Mouse (Mus musculus) adrenal gland, adult 8-10 months (tissue): ENCODE measurements around the gene Lmtk2. TPM values are rescaled to one million over a fixed set of nuclear protein-coding genes. Genes with fewer than 3 reads are reported as not detected.

Experiments
- DNase-seq: peaks from one replicate; pipeline ENCODE4 v3.0.0; 2022
- total RNA-seq, 4 experiments: library from RNA; stranded (reverse); gene quantifications; 2 replicates each; pipeline ENCODE4 v1.2.4; 2022

The Lmtk2 gene
- total RNA-seq, 4 experiments from 2014 or later, result 31.2 to 45.6 (median 38.8) TPM

DNA sequence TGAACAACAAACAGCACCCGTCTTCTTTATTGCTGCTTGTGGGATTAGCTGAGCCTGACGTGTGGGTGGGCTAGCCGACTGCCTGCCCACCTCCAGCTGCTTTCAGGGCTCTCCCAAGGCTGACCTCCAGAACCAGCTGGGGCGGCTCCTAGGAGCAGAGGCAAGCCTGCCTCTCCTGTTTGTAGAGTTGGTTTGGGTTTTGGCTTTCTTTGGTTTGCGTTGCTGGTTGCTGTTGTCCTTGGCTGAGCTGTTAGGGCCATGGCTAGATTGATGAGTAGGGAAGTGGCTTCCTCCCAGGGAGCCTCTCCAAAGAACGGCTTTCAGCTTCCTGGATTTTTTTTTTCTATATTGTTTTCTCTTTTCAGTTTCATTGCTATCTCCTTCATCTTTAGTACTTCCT is 78.0 kb downstream of the Lmtk2 start:
- no peak for DNase-seq

DNA sequence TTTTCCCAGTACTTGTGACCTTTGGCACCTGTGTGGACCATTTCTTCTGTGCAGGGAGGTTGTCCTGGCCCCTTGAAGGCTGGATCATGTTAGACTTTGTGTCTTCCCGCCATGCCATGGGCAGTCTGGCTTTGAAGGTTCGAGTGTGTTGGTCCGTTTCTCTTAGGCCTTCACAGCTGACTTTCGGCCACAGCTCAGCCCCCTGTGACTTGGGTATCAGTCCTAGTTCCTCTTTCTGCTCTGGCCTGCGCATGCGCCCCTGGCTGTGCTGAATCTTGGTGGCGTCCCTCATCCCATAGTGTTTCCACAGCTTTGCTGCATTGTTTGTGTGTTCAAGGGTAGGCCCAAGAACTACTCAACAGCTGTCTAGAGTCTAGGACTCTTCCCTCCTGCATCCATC is 81.0 kb downstream of the Lmtk2 start:
- DNase-seq, result no peak

DNA sequence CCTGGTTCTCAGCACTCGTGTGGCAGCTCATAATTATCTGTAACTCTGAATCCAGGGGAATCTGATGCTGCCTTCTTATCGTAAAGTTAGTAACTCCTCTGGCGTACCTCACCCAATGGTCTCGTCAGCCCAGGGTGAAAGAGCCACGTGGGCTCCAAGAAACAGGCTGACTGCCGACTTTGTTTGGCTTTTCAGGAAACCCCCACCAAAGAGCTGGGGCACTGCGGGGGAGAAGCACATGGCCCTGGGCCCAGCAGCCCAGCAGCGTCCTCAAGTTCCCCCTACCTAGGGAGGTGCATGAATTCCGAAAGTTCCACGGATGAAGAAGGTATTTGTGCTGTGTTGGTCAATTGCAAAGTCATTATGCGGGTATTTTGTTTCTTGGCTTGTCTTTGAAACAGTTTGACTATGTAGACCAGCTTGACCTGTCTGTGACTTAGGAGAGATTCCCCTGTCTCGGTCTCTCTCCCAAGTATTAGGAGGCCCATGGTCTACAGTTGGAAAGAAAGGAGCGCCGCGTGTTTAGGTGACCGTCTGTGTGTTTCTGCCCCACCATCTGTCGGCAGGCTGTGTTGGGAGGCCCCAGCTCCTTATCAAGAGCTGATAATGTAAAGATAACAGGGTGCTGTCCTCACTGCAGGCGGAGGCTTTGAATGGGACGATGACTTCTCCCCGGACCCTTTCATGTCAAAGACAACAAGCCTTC is 82.5 kb downstream of the Lmtk2 start:
- no peak for DNase-seq

DNA sequence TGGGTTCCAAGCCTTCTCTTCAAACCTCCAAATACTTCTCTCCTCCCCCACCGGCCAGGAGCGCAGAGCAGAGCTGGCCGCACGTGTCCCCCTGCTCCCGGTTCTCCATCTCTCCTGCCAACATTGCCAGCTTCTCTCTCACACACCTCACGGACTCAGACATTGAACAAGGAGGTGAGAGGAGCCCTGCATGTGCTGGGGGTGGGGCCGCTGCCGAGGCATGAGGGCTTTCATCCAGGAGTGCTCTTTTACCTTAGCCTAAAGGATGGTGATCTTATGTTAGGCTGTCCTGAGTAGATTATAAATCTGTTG is 83.0 kb downstream of the Lmtk2 start:
- no peak for DNase-seq

DNA sequence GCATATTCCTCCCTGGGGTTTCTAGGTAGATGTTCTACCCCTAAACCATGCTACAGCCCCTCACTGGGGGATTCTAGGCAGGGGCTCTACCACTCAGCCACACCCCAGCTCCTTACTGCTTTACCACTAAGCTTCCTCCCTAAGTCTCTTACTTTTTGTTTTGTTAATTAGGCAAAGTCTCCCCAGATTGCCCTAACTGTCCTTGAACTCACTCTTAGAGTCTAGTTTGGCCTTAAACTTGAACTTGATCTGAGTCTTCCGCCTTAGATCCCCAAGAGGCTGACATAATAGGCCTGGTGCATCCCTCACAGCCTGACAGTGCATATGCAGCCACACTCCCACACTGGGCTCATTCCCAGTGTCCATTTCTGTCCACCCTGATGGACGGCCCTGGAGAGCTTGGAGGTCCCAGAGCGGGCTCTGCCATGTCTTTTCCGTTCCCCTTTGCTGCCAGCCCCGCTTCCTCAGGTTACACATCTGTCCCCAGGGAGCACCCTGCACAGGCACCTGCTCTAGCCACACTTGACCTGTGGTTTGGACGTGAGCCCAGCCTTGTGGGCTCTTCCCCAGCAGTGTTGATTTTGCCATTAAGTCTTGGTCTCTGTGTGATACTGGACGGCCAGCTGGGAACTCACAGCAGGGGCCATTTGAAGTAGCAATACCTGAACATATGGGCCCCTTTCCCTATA is 83.6 kb downstream of the Lmtk2 start:
- no peak for DNase-seq

DNA sequence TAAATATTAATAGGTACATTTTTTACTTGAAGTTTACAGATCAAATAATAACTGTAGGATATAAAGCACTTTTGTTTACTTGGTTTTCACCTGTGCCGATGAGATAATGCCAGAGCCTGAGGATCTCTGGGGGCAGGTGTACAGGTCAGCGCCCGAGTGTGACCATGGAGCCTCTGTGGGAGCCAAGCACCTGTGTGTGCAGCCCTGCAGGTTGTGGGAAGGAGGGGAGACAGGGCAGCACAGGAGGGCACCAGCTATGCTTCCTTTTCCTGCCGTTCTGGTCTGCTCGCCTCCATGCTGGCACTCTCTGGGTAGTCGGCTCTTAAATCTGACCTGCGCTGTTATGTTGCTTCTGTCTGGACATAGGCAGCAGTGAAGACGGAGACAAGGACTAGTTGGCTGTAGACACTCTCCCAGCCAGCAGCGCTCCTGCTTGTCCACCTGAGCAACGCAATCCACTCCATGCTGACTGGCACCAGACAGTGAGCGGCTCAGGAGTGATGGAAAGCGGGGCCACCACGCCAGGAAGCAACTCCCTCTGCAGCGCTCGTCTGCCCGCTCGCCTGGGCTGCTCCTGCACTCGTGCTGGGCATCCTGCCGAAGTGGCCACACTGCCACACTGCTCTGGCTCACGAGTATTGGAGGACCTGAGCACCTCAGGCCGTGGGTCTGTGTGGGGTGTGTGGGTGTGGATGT is 84.3 kb downstream of the Lmtk2 start:
- DNase-seq, result no peak

DNA sequence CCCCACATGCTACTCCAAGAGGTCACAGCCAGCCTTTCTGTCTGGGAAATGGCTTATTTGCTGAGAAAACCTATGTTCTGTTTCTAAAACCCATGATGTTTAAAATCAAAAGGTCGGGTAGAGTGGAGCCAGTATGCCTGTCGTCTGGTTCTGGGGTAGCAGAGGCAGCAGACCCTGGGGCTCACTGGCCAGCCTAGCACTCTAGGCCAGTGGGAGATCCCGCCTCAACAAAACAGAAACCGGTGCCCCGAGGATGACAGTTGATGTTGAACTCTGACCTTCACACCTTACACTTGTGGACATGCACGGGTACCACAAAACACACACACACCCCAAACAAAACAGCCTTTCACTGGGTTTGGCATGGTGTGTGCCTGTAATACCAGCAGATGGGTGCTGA is 88.2 kb downstream of the Lmtk2 start:
- no peak for DNase-seq

DNA sequence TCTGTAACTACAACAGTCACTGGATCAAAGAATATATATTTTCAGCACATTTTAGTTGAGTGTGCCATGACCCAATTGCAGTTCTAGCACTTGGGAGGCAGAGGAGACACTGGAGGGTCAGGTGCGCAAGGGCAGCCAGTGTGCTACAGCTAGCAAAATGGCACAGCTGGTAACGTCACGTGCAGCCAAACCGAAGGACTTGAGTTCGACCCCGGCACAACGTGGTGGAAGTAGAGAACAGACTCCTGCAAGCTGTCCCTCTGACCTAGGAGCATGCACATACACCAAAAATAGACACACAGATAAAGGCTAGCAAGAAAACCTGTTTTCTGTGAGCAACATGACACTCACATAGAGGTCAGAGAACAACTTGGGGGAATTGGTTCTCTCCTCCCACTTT is 89.1 kb downstream of the Lmtk2 start:
- no peak for DNase-seq

DNA sequence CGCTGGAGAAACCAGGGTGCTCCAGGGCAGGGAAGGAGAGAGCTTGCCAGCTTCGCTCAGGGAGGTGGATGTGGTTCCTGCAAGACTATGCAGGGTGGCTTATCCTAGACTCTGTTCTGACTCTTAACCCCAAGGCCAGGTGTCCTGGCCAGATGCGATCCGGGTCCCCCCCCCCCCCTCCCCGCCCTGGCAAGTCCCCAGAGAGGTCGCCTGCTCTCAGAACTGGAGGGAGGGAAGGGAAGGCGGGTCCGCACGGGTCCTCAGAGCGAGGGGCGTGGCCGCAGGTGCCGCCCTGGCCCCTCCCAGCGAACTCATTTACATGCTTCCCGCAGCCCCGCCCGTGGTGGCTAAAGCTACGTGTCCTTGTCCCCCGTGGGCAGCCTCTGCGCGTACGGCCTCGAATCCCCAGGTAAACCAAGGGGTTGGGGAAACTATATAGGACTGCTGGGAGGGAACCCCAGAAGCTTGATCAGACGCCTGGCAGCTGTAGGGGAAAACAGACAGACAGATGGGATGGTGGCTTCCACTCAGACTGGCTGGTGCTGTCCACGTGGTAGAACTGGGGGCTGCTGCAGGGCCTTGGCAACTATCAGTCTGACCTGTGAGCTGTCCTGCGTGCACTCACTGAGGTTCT is 89.8 kb downstream of the Lmtk2 start, which contains the start of gene Bhlha15:
Gene Bhlha15, plus strand, starts transcription at position 337 of the 634 bp plus-strand sequence.
- DNase-seq, result peak; percentile 61

DNA sequence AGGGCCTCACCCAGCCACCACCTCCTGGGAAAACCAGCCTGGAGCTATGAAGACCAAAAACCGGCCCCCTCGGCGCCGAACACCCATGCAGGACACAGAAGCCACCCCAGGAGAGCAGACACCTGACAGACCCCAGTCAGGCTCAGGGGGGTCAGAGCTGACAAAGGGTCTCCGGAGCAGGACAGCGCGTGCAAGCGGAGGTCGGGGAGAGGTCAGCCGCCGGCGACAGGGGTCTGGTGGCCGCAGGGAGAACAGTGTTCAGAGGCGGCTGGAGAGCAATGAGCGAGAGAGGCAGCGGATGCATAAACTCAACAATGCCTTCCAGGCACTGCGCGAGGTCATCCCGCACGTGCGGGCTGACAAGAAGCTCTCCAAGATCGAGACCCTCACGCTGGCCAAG is 90.8 kb downstream of the Lmtk2 start:
- DNase-seq, result no peak

DNA sequence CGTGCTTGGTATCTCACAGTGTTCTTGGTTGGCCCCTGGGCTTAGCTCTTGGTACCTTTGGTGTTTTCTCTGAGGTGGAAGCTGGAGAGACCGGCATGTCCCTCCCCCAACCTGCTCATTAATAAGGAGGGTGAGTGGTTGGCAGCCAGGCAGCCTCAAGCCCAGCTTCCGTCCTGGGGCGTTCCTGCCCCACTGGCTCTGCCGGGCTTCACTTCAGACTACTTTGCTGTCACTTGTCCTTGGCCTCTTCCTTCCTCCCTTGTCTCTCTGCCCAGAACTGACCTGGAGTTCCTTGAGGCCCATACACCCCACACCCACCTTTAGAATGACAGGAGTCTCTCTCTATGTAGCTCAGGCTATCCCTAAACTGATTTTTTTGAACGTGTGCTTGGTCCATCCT is 92.4 kb downstream of the Lmtk2 start:
- DNase-seq, result no peak

DNA sequence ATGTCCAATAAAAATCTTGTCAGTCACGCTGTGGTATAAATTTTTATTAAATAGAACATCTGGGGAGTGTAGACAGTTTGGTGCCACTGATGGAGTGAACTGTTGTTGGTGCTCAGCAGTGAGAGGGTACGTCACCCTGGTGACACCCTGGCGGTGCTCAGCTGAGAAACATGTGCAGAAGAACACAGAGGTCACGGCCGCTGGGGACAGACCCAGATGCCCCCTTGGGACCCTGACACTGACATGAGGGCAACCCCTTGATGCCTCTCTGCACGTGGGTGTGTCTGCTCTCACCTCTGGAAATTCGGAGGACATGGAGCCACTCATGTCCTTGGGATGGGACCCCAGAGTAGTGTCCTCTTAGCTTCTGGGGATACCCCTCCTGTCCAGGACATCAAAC is 94.2 kb downstream of the Lmtk2 start:
- DNase-seq, result no peak

DNA sequence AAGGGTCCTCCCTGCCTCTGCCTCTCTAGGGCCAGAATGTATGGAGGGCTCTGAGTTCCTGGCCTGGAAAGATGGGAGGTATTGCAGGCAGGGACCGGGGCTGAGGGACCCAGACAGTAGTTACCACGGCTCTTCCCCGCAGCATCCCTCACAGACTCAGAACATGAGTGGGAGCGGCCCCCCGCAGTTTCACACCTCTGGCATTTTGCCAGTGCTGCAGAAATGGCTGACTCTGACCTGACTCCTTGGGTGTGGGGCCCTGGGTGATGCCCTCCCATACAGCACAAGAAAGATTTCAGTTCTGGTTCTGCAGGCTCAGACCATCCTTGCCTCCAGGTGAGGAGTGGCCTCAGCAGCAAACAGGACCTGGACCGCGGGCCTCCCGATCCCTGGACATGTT is 95.3 kb downstream of the Lmtk2 start:
- DNase-seq, result no peak

DNA sequence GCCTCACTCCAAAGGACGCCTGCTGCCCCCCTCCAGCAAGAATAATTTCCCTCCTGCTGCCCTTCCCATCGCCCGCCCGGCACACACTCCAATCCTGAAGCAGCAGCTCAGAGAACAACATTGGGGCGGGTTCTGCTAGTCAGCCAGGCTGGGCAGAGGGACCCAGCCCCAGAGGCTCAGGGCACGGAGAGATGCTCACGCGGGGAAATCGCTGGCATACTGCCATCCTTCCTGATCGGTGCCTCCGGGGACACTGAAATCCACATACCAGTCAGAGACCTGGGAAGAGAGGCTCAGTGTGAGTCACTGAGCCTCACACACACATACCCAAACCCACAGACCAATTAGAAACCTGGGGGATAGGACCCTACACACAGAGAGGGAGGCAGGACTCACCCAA is 100.4 kb downstream of the Lmtk2 start:
- no peak for DNase-seq

DNA sequence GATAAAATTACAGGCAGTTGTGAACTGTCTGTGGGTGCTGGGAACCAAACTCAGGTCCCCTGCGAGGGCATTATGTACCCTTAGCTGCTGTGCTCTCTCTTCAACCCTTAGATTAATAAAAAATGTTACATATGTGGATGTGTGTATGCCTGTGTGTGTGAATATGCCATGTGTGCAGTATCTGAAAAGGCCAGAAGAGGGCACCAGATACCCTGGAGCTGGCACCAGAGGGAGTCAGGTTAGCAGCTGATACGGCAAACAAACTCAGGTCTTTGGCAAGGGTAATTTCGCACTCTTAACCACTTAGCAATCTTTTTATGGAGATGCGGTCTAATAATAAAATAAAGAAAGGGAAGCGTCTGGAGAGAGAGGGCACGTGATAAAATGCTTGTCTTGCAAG is 102.2 kb downstream of the Lmtk2 start:
- DNase-seq, result no peak

DNA sequence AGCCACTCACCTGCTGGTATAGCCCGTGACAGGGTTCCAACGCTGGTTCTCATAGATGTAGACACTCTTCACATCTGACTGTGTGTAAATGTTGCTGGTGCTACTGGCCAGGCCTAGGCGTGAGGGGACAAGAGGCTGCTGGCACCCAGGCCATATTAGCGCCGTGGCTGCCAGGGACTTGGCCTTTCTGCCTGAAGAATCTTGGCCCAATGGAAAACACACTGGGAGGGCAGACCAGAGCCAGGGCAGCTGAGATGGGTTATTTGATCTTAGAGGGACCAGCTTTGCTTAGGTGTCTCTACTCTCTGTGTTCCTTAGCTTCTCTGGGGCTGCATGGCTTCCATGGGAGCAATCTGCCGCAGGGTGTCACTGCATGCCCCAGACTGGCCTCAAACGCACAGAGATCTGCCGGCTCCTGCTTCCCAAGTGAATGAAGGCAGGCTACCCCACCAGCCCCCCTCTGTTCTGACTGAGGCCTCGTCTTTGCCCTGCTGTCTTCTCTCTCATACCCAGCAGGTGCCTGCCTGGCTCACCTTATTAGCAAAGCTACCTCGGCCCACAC is 103.2 kb downstream of the Lmtk2 start:
- DNase-seq, result no peak

DNA sequence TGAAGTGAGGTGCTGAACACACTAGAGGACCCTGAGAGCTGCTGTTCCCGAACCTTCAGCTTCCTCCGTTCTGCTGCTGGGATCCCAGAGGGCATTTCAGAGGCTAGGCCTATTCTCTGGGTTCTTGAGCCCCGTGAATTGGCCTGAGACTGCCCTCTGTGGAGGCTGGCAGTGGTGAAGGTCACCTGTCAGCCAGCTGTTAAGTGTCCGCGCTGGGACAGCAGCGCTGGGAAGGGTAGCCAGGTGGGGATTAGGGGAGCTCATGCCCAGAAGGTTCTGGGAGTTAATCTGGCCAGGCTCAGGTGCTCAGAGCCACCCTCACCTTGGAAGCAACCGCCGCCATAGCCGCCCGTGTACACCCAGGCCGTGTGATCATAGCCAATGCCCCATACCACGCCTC is 104.1 kb downstream of the Lmtk2 start:
- DNase-seq, result no peak

DNA sequence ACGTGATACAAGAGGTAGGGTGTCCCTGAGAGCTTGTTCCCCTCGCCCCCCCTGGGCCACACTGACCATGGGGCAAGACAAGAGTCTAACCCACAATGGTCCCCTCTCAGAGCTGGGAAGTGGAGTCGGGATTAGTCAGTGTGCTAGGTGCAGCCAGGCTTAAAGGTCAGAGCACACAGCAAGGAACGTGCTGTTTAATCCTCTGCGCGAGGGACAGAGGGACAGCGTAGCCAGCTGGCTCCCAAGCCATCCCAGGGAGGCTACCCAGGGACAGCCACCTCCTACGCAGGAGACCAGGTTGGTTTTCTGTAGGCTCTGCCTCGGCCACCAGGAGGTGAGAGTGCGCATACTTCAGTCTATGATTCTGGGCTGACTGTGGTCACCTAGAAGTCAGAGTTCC is 104.7 kb downstream of the Lmtk2 start:
- DNase-seq, result no peak

DNA sequence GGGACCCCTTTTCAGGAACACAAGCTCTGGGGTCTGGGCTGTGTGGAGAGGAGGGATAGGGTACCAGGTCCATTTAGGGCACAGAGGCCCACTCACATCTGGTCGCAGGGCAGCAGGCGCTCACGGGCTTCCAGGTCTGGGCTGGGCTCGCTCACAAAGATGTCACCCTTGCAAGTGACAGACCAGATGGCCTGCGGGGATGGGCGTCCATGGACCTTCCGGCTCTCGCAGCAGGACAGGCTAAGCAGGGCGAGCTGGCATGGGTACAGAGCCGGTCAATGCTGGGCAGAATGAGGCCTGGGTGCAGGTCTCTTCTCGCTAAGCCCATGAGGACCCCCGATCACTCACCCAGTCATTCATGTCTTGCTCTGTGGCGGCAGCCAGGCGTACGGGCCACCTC is 105.8 kb downstream of the Lmtk2 start:
- DNase-seq, result no peak

DNA sequence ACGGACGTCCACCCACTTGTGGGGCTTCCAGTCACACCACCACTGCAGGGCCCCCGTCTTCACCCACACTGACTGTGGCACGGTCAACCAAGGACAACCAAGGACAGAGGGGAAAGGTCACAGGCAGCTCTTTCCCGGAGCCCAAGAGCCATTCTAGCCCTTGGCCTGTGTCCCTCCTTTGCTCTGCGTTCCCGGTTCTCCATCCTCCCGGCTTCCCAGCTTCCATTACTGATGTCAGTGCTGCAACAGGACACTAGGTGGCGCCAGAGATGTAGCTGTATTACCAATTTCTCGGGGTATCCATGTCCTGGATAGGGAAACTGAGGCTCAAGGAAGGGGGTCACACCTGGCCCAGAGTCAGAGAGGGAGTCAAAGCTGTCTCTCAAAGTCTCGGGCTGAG is 107.2 kb downstream of the Lmtk2 start:
- DNase-seq, result no peak

DNA sequence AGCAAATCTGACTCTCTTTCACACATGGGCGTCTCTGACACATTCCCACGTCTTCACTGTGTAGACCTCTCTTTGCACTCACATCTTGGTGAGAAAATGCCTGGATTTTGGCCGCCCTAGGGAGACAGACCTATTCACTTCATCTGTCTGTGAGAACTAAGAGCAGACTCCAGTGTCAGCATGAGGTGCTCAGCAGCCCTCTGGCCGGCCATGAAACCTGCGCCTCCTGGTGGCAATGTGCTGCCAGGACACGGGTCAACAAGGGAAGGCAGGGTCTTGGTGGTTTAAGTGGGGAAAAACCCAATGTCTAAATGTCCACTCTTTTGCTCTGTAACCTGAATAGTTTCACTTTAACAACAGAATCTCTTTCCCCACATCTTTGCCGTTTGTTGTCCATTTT is 114.2 kb downstream of the Lmtk2 start:
- no peak for DNase-seq

DNA sequence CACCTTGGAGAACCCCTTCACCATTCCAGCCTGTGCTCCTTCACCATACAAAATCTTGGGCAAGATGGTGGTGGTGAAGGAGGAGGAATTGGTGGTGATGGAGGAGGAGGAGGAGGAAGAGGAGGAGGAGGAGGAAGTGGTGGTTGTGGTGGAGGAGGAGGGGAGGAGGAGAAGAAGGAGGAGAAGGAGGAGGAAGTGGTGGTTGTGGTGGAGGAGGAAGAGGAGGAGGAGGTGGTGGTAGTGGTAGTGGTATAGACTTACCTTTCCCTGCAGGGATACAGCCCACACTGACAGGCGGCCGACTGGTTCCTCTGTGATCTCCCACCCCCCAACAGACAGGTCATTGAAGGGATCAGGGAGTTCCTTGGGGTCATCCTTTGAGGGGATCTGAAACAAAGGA is 115.8 kb downstream of the Lmtk2 start:
- DNase-seq, result no peak

DNA sequence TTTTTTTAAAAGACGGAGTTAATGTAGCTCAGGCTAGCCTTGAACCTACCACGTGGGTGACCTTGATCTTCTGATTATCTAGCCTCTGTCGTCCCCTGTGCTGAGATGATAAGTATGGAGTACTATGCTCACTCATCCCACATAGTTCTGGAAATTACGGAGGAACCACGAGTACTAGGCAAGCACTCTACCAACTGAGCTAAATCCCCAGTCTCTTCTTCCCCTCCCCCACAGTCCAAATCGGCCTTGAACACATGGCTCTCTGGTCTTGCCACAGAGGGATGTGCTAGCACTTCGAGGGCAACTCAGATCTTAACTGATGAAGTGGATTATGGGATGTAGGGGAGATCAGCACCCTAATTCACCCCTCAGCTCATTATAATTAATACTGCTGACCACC is 117.8 kb downstream of the Lmtk2 start:
- no peak for DNase-seq
